ENCODE assay signal across 25 mouse cellular contexts in the genomic region with DNA sequence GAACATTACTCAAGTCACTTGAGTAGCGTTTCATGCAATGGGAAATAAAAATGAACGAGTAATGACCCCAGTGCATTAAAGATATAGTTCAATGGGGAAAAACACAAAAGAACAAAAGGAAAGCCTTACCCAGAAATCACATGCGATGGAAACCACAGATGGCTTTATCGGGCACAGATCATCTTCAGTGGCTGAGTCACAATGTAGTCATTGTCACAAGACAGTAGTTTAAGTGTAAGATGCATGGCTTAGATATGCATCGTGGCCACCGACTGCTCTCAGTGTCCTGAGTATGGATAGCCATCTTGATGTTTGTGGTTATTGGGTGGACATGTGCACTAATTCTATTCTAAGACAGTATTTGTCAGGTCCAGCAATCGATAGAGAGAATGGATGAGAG.
DNase-seq lines count a peak whose midpoint lies in the region; TF ChIP-seq lines count a peak whose summit lies in the region.
"Had no signal": no experiment of that assay in that cellular context is flagged by ENCODE, and none has a peak within 500 bp of the region (broad histone marks: within the 10 kb centered on the region; RNA-seq: fewer than 3 reads in every experiment).

No protein-coding gene starts in this region.

- TF ChIP-seq POLR2A in bone marrow macrophage, adult 2 months (IDR thresholded peaks at IDR 0.05; ENCODE audit: borderline replicate concordance, low read depth, low read length), result no peak

- TF ChIP-seq CTCF in bone marrow macrophage, adult 2 months (IDR thresholded peaks at IDR 0.05; ENCODE audit: low read depth, low read length), result no peak

- H3K4me3 ChIP-seq in bone marrow macrophage, adult 2 months (ENCODE audit: insufficient read depth, low read length), result no peak overlapping the region
- H3K4me3 ChIP-seq: embryonic facial prominence, embryonic 12.5 days; embryonic facial prominence, embryonic 15.5 days; erythroblast, embryonic 14.5 days; forebrain, embryonic 12.5 days; forebrain, embryonic 15.5 days; heart, embryonic 10.5 days; heart, embryonic 13.5 days had no signal

- peak overlapping the region; percentile 55 for H3K27ac ChIP-seq in bone marrow macrophage, adult 2 months (ENCODE audit: insufficient read depth, low read depth, low read length)
- H3K27ac ChIP-seq: embryonic facial prominence, embryonic 12.5 days; embryonic facial prominence, embryonic 15.5 days; forebrain, embryonic 12.5 days; forebrain, embryonic 15.5 days; heart, embryonic 10.5 days; heart, embryonic 13.5 days; hindbrain, embryonic 14.5 days; hindbrain, postnatal 0 days had no signal

- DNase-seq in 416B (ENCODE audit: low read depth) (peak; percentile 37), MN1 (ENCODE audit: low spot score) (peak; percentile 7)
- DNase-seq in cerebellum, adult 9-11 months, result no peak
- DNase-seq in layer of hippocampus, postnatal 14 days (ENCODE audit: low spot score in 2 of 2), result no peak
- DNase-seq in kidney, adult 8-10 months, result no peak
- DNase-seq: adrenal gland, adult 2 months; adrenal gland, postnatal 14 days; B cell, adult 2 months; cerebellum, adult 18-20 months; cerebellum, adult 9-10 months; cerebellum, postnatal 25 days; gastrocnemius, postnatal 25 days; heart, adult 18-20 months; heart, postnatal 14 days; heart, postnatal 4 days had no signal

- peaks cover 8% of the 10 kb centered on the region for H3K4me1 ChIP-seq in bone marrow macrophage, adult 2 months (ENCODE audit: control insufficient read depth, insufficient read depth, low read length)
- H3K4me1 ChIP-seq: embryonic facial prominence, embryonic 12.5 days; embryonic facial prominence, embryonic 15.5 days; forebrain, embryonic 12.5 days; heart, embryonic 10.5 days; heart, embryonic 13.5 days had no signal

Comparison
In these comparisons a context has a peak if more than half of its experiments do, and no peak if none do; other contexts are left out.
1. DNase-seq: peak in 416B (single experiment) and MN1 (single experiment); none in cerebellum, adult 9-11 months (single experiment), layer of hippocampus, postnatal 14 days (0 of 2) and kidney, adult 8-10 months (0 of 2).